Comparison of ENCODE assay signal across 13 mouse cellular contexts in genomic region chr16:70326339-70326948, GRCm38 (mm10). TPM values are rescaled to one million over a fixed set of nuclear protein-coding genes. Genes with fewer than 3 reads are reported as not detected.
DNase-seq lines count a peak whose midpoint lies in the region; ATAC-seq and TF ChIP-seq lines count a peak whose summit lies in the region.
"Had no signal": no experiment of that assay in that cellular context is flagged by ENCODE, and none has a peak within 500 bp of the region (broad histone marks: within the 10 kb centered on the region; RNA-seq: fewer than 3 reads in every experiment).

No protein-coding gene starts in this region.

- H3K9me3 ChIP-seq in liver, embryonic 16.5 days (replicated peaks; ENCODE audit: control insufficient read depth, low read length) = no peaks in the 10 kb centered on the region
- H3K9me3 ChIP-seq in forebrain, embryonic 12.5 days = no peaks in the 10 kb centered on the region
- H3K9me3 ChIP-seq in midbrain, postnatal 0 days (ENCODE audit: low read length) = no peaks in the 10 kb centered on the region
- H3K9me3 ChIP-seq: hindbrain, embryonic 12.5 days; stomach, embryonic 15.5 days had no signal

- no peaks in the 10 kb centered on the region for H3K27me3 ChIP-seq in liver, embryonic 16.5 days (ENCODE audit: control insufficient read depth, insufficient read depth, low read depth, low read length)
- no peaks in the 10 kb centered on the region for H3K27me3 ChIP-seq in forebrain, embryonic 12.5 days
- no peaks in the 10 kb centered on the region for H3K27me3 ChIP-seq in midbrain, postnatal 0 days (ENCODE audit: insufficient read depth, low read length)
- H3K27me3 ChIP-seq: hindbrain, embryonic 12.5 days; stomach, embryonic 15.5 days had no signal

- H3K36me3 ChIP-seq in liver, embryonic 16.5 days (ENCODE audit: control insufficient read depth, insufficient read depth) = no peaks in the 10 kb centered on the region
- no peaks in the 10 kb centered on the region for H3K36me3 ChIP-seq in forebrain, embryonic 12.5 days (replicated peaks)
- H3K36me3 ChIP-seq in midbrain, postnatal 0 days (ENCODE audit: insufficient read depth, low read length) = no peaks in the 10 kb centered on the region
- H3K36me3 ChIP-seq: hindbrain, embryonic 12.5 days; stomach, embryonic 15.5 days had no signal

- intact Hi-C loops in left cerebral cortex, postnatal 10 days (cut with DNase I) = no loop called here

- H3K9ac ChIP-seq in liver, embryonic 16.5 days (ENCODE audit: low read depth, low read length) = no peak overlapping the region
- no peak overlapping the region for H3K9ac ChIP-seq in forebrain, embryonic 12.5 days
- H3K9ac ChIP-seq in midbrain, postnatal 0 days (replicated peaks; ENCODE audit: low read length, poor library complexity, severe bottlenecking) = no peak overlapping the region
- H3K9ac ChIP-seq: hindbrain, embryonic 12.5 days; stomach, embryonic 15.5 days had no signal

- no peak overlapping the region; the same call in 1 of the 2 replicates for H3K27ac ChIP-seq in liver, embryonic 16.5 days (ENCODE audit: low read length)
- H3K27ac ChIP-seq in forebrain, embryonic 12.5 days = no peak overlapping the region
- H3K27ac ChIP-seq in midbrain, postnatal 0 days (ENCODE audit: low read depth, low read length) = no peak overlapping the region
- H3K27ac ChIP-seq: hindbrain, embryonic 12.5 days; stomach, embryonic 15.5 days had no signal

- no peaks in the 10 kb centered on the region for H3K4me1 ChIP-seq in liver, embryonic 16.5 days (ENCODE audit: control insufficient read depth, low read depth, low read length)
- H3K4me1 ChIP-seq in forebrain, embryonic 12.5 days = no peaks in the 10 kb centered on the region
- no peaks in the 10 kb centered on the region for H3K4me1 ChIP-seq in midbrain, postnatal 0 days (ENCODE audit: insufficient read depth, low read length)
- H3K4me1 ChIP-seq: hindbrain, embryonic 12.5 days; stomach, embryonic 15.5 days had no signal

- H3K4me3 ChIP-seq in liver, embryonic 16.5 days (ENCODE audit: low read depth, low read length) = peak overlapping the region; percentile 12; the same call in 1 of the 2 replicates
- no peak overlapping the region for H3K4me3 ChIP-seq in forebrain, embryonic 12.5 days (replicated peaks)
- no peak overlapping the region for H3K4me3 ChIP-seq in midbrain, postnatal 0 days (ENCODE audit: low read depth, low read length)
- H3K4me3 ChIP-seq: hindbrain, embryonic 12.5 days; stomach, embryonic 15.5 days had no signal

- WGBS in liver, embryonic 16.5 days (ENCODE audit: insufficient replicate concordance) = 22% methylated on average over 9 of the region's 9 CpGs
- WGBS in forebrain, embryonic 12.5 days = 89% methylated on average over 9 of the region's 9 CpGs
- 90% methylated on average over 9 of the region's 9 CpGs for WGBS in midbrain, postnatal 0 days

- DNase-seq in lung, postnatal 36 days = peak; percentile 54
- DNase-seq in lung, postnatal 10 days = no peak
- DNase-seq in T-cell, adult 2 months (ENCODE audit: low spot score) = peak; percentile 60
- peak; percentile 14 to 32 for DNase-seq in thymus, postnatal 10 days (ENCODE audit: low spot score in 2 of 2)
- DNase-seq in left cerebral cortex, postnatal 10 days (ENCODE audit: extremely low spot score in 1 of 2, low spot score in 2 of 2) = no peak
- no peak for DNase-seq in midbrain, postnatal 0 days (ENCODE audit: low spot score)
- DNase-seq: adrenal gland, adult 2 months; cerebellum, postnatal 14 days; kidney, postnatal 14 days had no signal

- ATAC-seq in liver, embryonic 16.5 days (ENCODE audit: low read depth) = peak; percentile 60; the same call in 1 of the 2 replicates
- no peak for ATAC-seq in forebrain, embryonic 12.5 days (ENCODE audit: low FRiP score)
- ATAC-seq in midbrain, postnatal 0 days (ENCODE audit: low FRiP score) = no peak

- H3K4me2 ChIP-seq in liver, embryonic 16.5 days (ENCODE audit: low read depth, low read length) = peak overlapping the region; percentile 27; the same call in 1 of the 2 replicates
- H3K4me2 ChIP-seq in forebrain, embryonic 12.5 days = no peak overlapping the region
- no peak overlapping the region for H3K4me2 ChIP-seq in midbrain, postnatal 0 days (ENCODE audit: low read depth, low read length, poor library complexity, severe bottlenecking)
- H3K4me2 ChIP-seq: hindbrain, embryonic 12.5 days; stomach, embryonic 15.5 days had no signal

- no peak for TF ChIP-seq CTCF in midbrain, postnatal 0 days (IDR thresholded peaks at IDR 0.05)

RNA-seq across cellular contexts. Expression of gene Gbe1, which starts 12.7 kb away (rescaled TPM):
- 31.0 and 36.7 TPM in 2 replicates for polyA plus RNA-seq in liver, embryonic 16.5 days (2015; fragmentation: Nextera tagmentation; extraction: Ambion mirVana)
- 10 to 100 TPM; 13.6 to 15.8 TPM for total RNA-seq in left cerebral cortex, postnatal 10 days (2021)
- 19.4 and 22.6 TPM in 2 replicates for polyA plus RNA-seq in forebrain, embryonic 12.5 days (2016; fragmentation: Nextera tagmentation; extraction: Ambion mirVana)
- total RNA-seq in midbrain, postnatal 0 days (2014; rRNA removed) = 16.9 and 23.4 TPM in 2 replicates
- 21.4 and 21.7 TPM in 2 replicates for polyA plus RNA-seq in midbrain, postnatal 0 days (2015; fragmentation: Nextera tagmentation; extraction: Ambion mirVana)

Comparison
In these comparisons a context has a peak if more than half of its experiments do, and no peak if none do; other contexts are left out.
1. DNase-seq: peak in lung, postnatal 36 days (single experiment), T-cell, adult 2 months (single experiment) and thymus, postnatal 10 days (2 of 2); none in lung, postnatal 10 days (single experiment), left cerebral cortex, postnatal 10 days (0 of 2) and midbrain, postnatal 0 days (single experiment).